Comparison of ENCODE assay signal across 8 mouse cellular contexts in the genomic region with DNA sequence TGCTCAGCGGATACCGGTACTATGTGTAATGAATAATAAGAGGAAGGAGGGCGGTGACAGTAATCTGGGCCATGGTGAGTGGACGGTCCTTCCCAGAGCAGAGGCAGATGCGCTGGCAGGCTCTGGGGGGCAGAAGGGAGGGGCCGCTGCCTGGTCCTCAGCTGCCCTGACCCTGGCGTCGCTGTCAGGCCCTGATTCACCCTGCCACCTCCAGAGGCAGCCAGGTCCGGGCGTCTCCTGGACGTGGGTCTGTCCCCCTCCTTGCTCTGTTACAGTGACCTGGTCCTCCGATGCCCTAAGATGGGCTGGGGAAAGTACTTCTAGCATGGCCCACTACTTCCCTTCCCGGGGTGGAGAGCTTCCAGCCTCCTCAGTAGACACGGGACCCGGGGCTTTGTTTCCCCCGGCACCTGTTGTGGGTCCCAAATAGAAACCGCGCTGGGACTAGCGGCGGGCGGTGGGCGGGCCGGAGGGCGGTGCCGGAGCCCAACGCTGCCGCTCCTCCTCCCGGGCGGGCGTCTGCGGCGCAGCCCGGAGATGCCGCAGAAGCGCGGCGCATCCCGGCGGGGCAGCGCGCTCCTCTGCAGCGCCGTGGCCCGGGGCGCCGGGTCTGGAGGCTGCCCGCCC.
DNase-seq lines count a peak whose midpoint lies in the region; ATAC-seq and TF ChIP-seq lines count a peak whose summit lies in the region.

No protein-coding gene starts in this region.

- H3K4me3 ChIP-seq in gastrocnemius, adult 2 months, result peak overlapping the region; percentile 93
- peak overlapping the region; percentile 93 for H3K4me3 ChIP-seq in hindbrain, embryonic 15.5 days
- H3K4me3 ChIP-seq in megakaryocyte, embryonic 14.5 days (replicated peaks), result peak overlapping the region; percentile 92

- peak overlapping the region; percentile 97 for H3K27ac ChIP-seq in gastrocnemius, adult 2 months
- H3K27ac ChIP-seq in hindbrain, embryonic 15.5 days (replicated peaks), result peak overlapping the region; percentile 85

- H3K27me3 ChIP-seq in hindbrain, embryonic 15.5 days, result no peaks in the 10 kb centered on the region
- peaks cover 15% of the 10 kb centered on the region for H3K27me3 ChIP-seq in megakaryocyte, embryonic 14.5 days (replicated peaks)

- H3K9me3 ChIP-seq in hindbrain, embryonic 15.5 days, result no peaks in the 10 kb centered on the region
- H3K9me3 ChIP-seq in megakaryocyte, embryonic 14.5 days, result no peaks in the 10 kb centered on the region

- peak; percentile 75 for DNase-seq in R1 (ENCODE audit: low read depth, low spot score)
- peak; percentile 72 to 78 for DNase-seq in cerebellum, postnatal 10 days
- DNase-seq in gastrocnemius, adult 2 months, result peak; percentile 92
- peak; percentile 47 to 66 for DNase-seq in left cerebral cortex, postnatal 14 days (ENCODE audit: low spot score in 2 of 2)
- DNase-seq in right cerebral cortex, postnatal 10 days (ENCODE audit: low spot score in 2 of 2), result peak; percentile 74 to 76
- peak; percentile 66 for DNase-seq in yolk sac, embryonic 10.5 days (ENCODE audit: low spot score)

- peak overlapping the region; percentile 95 for H3K9ac ChIP-seq in hindbrain, embryonic 15.5 days

- H3K36me3 ChIP-seq in hindbrain, embryonic 15.5 days, result no peaks in the 10 kb centered on the region
- no peaks in the 10 kb centered on the region for H3K36me3 ChIP-seq in megakaryocyte, embryonic 14.5 days (replicated peaks; ENCODE audit: low read length)

- WGBS in hindbrain, embryonic 15.5 days, result 1% methylated on average over 46 of the region's 47 CpGs

- peak; percentile 57 for TF ChIP-seq CTCF in gastrocnemius, adult 2 months (IDR thresholded peaks at IDR 0.05)

- peak overlapping the region; percentile 96 for H3K4me2 ChIP-seq in hindbrain, embryonic 15.5 days

- peak; percentile 83 for ATAC-seq in hindbrain, embryonic 15.5 days (ENCODE audit: low FRiP score, low read depth)

- H3K4me1 ChIP-seq in hindbrain, embryonic 15.5 days (replicated peaks), result peaks cover 52% of the 10 kb centered on the region
- peaks cover 32% of the 10 kb centered on the region for H3K4me1 ChIP-seq in megakaryocyte, embryonic 14.5 days

- intact Hi-C loops in gastrocnemius, adult 2 months (cut with DNase I), result loop anchor here (2.0 to 5.0 kb wide), 3 partner anchors 36 to 154 kb away; no protein-coding TSS in a partner anchor
- intact Hi-C loops in left cerebral cortex, postnatal 14 days (cut with DNase I), result loop anchor here (5.0 kb wide), 1 partner anchor 36 kb away; no protein-coding TSS in a partner anchor

Comparison
In these comparisons a context has a peak if more than half of its experiments do, and no peak if none do; other contexts are left out.
1. Peak in every context shown above with its lines: DNase-seq, ATAC-seq, H3K4me3 ChIP-seq and H3K27ac ChIP-seq.